Mouse (Mus musculus): ENCODE data around the gene H2afv.

Gene H2afv

GRCm38 (mm10) chr11:6380916-6381315 is 63.3 kb downstream of the H2afv start:
- no peak for DNase-seq

All from lung, postnatal 10 days (tissue).